Mouse (Mus musculus) ovary, postnatal 10 days (tissue): ENCODE results near the gene Dct.

Experiments
- DNase-seq: peaks from one replicate; pipeline ENCODE4 v3.0.0; 2022; ENCODE audit warnings: low spot score

The Dct gene

DNA sequence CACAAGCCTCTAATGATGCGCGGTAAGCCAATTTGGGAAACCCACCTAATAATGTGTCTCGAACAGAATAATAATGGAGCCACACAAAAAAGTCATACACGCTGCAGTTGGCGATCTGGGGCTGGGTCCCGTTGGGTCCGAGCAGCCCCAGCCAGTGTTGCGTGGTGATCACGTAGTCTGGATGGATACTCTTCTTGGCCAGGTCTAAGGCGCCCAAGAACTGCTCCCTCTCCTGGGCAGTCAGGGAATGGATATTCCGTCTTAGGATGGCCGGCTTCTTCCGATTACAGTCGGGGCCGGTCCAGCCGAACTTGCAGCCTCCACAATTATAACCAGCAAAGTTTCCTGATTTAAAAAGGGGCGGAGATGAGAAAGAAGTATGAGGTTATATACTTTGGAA is 9.1 kb downstream of the Dct start:
- no peak for DNase-seq

DNA sequence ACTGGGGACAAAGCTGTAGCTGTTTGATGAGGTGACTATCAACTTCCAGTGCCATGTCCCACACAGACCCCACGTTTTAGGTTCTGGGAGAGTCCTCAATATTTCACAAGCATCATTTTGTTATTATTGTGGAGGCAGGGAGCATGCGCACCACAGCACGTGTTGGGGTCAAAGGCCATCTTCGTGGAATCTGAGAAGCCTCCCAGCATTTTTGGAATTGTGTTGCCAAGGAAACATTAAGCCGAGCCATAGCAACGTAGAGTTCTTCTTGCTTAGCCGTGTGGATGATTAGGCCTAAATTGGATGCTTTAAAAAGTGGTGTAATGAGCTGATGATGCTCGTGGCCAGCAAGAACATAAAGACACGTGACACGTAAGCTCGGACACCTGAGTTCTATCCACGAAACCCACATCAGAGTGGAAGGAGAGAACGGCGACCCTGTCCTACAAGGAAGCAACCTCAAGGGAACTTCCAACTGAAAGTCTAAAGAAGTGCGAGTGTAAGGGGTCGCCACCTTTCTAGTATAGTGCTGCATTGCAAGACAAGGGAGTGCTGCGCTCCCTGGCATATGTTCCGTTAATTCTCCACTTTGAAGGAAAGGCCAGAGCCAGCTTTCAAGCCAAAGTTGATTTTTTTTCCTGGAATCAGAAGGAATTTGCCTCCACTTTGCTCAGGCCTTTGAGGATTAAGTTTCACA is 9.8 kb downstream of the Dct start:
- no peak for DNase-seq

DNA sequence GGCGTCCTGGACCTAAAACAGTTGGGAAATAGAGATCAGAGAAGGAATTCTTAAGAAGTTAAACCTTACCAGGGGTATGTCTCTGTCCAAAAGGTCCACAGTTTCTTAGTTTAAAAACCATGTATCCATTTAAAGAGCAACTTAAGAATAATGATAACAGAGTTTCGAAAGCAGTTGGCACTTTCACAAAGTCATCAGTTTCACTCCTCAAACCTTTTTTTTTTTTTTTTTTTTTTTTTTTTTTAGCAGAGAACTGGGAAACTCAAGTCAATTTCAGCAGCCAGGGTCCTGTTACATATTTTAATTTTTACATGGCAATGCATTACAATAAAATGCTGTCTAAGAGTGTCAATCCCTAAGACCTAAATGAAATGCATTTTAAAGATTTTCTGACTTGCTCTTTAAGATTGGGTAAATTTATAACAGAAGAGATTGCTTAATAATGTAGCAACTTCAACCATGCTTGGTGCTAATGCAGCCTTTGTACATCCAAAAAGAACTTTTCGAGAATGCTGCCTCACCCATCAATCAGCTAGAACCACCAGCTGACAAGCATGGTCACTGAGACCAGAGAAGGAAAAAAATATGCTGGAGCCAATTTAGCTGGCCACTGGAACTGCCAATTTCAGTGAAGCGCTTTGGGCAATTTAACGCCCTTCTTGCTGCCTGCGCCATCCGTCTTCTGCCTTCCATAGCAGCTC is 11.3 kb downstream of the Dct start:
- no peak for DNase-seq

DNA sequence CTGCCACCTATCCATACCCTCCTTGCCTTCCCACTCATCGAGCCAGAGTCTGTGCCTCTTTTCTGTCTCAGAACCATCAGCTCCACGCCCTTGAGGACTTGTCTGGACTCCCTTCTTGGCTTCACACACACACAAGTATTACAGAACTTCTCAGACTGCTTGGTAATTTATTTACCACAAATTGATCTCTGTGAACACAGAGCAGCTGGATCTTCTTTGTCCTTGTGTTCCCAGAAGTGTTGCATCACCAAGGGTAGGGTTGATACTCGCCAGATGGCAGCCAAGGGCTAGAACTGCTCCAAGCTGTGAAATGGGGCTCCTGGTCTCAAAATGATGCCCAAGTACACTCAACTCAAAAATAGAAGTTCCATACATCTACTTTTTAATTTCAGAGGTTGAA is 13.0 kb downstream of the Dct start:
- no peak for DNase-seq

DNA sequence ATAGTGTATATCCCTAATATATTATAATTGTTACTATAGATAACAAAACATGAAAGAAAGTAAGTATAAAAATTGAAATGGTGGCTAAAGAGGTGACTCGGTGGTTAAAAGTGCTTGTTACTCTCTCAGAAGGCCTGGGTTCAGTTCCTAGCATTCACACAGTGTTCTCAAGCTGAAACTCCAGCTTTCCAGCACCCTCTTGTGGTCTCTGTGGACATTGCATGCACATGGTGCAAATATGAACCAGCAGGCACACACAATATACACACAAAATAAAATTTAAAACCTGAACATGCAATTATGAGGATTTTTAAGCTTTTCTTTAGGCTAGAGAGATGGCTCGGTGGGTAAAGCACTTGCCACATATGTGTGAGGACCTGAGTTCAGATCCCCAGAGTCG is 24.5 kb downstream of the Dct start:
- no peak for DNase-seq

DNA sequence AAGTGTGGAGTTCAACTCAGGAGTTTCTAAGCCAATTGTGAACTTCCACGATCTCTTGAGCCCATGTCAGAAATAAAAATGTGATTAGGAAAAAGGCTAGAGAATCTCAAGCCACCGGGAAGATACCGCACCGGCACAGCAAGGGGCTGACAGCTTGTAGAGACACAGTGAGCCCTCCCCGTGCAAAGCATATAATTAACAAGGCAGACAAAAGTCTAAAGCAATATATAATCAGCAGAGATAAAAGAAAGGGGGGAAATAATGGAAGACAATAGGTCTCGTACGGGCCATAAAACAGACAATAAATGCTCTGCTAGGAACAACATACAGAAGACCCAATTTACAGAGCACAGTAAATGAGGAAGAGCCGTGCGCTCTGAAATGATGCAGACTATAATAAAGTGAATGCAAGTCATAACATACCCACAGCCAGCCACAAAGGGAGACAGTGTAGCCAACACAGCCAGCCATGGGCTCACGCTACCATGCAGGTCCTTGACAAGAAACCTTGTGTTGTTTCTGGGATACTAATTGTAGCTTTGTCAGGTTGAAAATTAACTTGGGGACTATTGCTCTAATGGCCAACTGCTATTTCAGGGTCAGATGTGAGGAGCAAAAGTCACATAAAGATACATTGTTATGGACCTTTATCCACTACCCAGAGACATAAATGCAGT is 30.0 kb downstream of the Dct start:
- no peak for DNase-seq

DNA sequence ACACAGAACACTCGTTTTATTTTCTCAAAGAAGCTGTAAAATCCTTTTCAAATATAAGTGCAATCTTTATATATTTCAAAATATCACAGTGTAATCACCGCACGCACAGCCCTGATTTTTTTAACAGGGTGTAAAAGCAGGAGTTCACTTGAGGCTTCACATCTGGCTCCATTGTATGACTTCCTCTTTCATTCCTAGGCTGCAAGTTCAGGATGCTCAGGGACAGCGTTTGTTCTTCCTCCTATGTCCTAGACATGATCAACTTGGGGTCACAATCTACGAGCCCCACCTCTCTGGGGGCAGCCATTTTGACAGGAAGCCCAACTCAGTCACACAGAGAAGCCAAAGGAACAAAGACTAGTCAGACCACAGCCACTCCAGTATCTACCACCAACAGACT is 32.7 kb downstream of the Dct start:
- DNase-seq: no peak

DNA sequence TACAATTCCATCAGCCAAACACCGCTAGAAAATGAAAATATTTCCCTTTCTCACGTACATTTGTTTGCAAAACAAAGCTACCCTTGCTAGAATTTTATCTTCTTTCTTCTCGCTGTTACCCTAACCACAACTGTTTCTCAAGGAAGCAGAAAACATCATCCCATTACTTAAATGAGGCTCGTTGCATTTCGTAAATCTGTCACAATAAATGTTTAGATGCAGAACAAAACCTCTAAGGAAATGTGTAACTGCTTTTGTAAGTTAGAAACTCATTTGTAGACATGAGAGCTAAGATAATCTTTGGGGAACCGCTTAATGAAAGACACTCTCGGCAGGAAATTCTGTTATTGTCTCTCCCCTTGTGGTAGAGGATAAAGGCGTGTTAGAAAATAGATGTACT is 38.8 kb downstream of the Dct start:
- DNase-seq: no peak

DNA sequence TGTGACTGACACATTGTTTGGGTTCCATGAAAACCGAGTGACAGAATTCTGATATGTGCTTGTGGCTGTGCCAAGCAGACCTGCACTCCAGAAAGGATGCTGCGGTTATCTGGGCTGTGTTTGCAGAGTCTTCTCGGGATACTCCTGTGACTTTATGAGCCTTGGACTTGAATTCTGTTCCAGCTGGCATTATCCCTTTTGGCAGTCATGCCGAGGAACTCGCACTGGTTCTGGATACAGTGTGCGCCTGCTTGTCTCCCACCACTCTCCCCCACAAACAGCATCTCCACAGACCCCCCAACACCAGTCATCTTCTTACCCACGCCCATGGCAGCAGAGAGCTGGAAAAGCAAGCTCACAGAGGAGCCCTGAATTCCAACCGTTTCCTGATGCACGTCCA is 42.5 kb downstream of the Dct start:
- no peak for DNase-seq

DNA sequence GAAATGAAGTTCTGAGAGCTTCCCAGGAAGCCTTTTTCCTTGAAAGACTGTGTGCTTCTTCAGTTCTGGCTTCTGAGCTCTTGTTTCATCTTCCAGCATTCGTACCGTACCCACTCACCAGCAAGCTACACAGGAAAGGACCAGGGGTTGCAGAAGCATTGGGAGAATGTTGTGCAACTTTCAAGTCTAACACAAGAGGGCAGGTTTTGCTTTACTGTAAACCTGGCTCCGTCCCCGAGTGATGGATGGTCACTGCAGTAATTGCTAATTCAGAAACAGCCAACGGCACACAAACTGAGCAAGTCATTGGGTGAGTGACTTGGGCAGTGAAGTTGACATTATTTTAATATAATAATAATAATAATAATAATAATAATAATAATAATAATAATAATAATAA is 46.3 kb downstream of the Dct start:
- DNase-seq: peak; percentile 6

DNA sequence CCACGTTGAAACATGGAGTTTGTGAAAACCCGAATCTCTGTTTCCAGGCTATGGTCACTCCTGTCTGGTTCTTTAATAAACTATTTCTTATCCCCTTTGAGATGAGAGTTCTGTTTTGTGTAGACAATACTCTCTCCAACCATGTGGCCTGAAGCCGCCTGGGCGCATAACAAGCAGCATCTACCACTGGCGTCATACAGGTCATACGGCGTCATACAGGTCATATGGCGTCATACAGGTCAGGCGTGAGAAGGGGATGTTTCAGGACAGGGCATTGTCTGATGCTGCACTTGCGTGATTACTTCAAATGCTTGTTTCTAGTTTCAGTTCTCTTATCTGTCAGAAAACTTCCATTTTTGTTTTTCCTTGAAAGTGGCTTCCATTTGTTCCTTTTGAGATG is 47.6 kb downstream of the Dct start:
- DNase-seq: no peak

DNA sequence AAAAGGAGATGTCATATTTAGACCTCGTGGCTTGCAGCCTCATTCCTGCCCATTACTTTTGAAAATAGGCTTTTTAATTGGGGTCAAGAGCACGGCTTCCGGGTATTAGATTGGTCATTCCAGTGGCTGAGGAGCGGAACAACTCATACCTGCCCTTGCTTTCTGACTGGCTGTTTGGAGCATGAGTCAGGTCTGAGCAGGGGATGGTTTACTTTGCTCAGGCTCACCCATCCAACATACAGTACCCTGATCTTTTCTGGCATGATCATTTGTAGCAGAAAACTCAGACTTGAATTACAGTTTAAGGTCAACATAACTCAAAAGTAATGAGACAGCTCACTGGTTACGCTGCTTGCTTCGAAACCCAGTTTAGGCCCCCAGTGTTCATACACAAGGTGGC is 58.2 kb downstream of the Dct start:
- no peak for DNase-seq

DNA sequence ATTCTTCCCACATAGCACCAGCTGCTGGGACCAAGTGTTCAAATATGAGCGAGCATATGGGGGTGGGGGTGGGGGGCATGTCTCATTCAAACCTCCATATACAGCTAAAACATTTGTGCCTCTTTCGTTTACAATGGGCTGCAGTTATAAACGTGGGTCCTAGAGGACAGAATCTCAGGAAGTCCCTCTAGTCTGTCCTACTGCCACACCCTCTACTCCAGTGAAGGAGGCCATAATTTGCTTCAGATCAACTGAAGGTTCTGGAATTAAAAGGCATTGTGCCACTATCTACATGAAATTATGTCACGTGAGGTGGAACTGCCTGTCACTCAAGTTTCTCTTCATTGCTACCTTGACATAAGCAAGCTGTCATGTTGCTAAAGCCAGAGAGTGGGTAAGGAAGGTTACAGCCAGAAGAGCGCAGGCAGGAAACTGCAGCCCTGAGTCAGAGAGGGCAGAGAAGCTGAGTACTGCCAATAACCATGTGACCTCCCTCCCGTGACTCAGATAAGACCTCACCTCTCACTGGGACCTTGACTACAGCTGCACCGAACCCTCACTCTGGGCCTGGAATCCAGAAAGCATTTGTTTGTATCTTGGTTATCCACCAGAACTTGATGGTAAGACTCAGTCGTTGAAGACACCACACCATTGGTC is 59.3 kb downstream of the Dct start:
- DNase-seq: no peak

DNA sequence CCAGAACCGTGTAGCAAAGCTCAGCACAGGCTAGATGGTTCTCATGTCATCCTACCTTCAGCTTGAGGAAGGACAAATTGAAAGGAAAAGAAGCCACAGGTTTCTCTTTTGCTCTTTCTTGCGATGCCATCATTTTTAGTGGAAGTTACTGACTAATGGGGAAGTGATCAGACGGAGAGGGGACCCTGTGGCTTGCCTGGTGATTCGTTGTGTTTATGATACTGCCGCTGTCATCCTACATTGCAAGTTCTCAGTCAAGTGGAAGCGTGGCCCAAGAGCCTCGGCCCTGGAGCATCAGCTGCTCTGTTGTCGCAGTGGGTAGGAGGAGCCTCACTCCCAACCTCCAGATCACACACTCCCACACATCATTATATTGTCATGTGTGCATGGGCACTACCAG is 61.8 kb downstream of the Dct start:
- no peak for DNase-seq

DNA sequence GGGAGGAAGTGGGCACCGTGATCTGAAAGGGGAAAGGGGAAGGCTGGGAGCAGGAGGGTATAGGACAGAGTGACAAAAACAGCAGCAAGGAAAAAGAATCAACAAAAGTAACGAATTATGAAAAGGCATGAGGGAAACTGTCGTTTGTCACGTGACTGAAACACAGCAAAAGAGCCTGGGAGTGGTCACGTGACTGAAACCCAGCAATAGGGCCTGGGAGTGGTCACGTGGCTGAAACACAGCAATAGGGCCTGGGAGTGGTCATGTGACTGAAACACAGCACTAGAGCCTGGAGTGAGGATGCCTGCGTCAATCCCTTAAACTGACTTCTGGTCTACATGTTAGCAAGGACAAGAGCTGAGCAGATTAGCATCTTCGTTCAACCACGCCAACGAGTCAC is 63.6 kb downstream of the Dct start:
- no peak for DNase-seq

DNA sequence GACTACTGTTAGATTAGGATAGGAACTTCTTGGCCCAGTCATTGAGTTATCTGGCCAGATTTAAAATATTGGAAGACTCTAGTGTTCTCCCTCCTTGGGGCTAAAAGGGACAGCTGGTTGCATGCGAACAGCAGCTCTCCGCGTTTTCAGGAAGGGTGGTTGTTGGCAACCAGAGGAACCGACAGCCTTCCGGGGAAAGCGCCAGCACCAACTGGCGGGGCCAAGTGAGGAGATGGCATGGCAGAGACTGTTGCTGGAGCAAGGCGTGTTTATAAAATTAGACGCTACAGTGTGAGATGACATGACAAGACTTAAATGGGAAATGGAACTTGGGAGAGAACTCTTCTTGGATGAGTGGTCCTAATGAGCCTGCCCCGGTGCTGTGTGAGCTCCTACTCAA is 70.5 kb downstream of the Dct start:
- DNase-seq: no peak

DNA sequence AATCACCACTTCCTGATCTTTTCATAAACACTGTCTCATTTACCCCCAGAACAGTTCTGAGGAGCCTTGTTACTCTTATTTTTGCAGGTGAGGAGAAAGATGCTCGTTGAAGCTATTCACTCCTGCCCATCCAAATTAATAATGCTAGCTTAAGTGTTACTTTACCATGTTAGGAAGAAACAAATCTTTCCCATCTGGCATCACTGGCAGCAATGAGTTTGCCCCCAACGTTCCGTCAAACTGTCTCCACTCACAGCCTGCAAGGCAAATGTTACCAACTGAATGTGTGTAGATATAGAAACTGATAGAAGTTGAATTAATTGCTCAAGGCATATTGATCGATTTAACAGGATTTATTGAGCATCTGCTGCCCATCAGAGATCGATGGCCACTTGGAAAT is 79.5 kb downstream of the Dct start:
- DNase-seq: no peak
